ENCODE assay signal across 9 mouse cellular contexts in genomic region chr6:70752351-70752750, GRCm38 (mm10). TPM values are rescaled to one million over a fixed set of nuclear protein-coding genes. Genes with fewer than 3 reads are reported as not detected.
DNase-seq lines count a peak whose midpoint lies in the region; ATAC-seq and TF ChIP-seq lines count a peak whose summit lies in the region.
"Had no signal": no experiment of that assay in that cellular context is flagged by ENCODE, and none has a peak within 500 bp of the region (broad histone marks: within the 10 kb centered on the region; RNA-seq: fewer than 3 reads in every experiment).

No protein-coding gene starts in this region.

- no peak overlapping the region for H3K9ac ChIP-seq in intestine, postnatal 0 days (ENCODE audit: low read depth, low read length)
- no peak overlapping the region for H3K9ac ChIP-seq in intestine, embryonic 15.5 days
- H3K9ac ChIP-seq in forebrain, embryonic 15.5 days (replicated peaks), result no peak overlapping the region
- H3K9ac ChIP-seq: lung, embryonic 15.5 days had no signal

- no peak overlapping the region for H3K4me2 ChIP-seq in intestine, postnatal 0 days (replicated peaks; ENCODE audit: low read depth)
- no peak overlapping the region for H3K4me2 ChIP-seq in intestine, embryonic 15.5 days (replicated peaks)
- H3K4me2 ChIP-seq in forebrain, embryonic 15.5 days (replicated peaks), result no peak overlapping the region
- H3K4me2 ChIP-seq: lung, embryonic 15.5 days had no signal

- no peaks in the 10 kb centered on the region for H3K4me1 ChIP-seq in intestine, postnatal 0 days (replicated peaks; ENCODE audit: control insufficient read depth, insufficient read depth, low read length)
- no peaks in the 10 kb centered on the region for H3K4me1 ChIP-seq in intestine, embryonic 15.5 days (replicated peaks)
- H3K4me1 ChIP-seq in megakaryocyte, embryonic 14.5 days, result peaks cover 17% of the 10 kb centered on the region
- no peaks in the 10 kb centered on the region for H3K4me1 ChIP-seq in forebrain, embryonic 15.5 days
- H3K4me1 ChIP-seq: lung, embryonic 15.5 days had no signal

- DNase-seq in R1 (ENCODE audit: low read depth, low spot score) (peak; percentile 22), MN1 (ENCODE audit: low spot score) (no peak)

- 58% methylated on average over 8 of the region's 8 CpGs for WGBS in intestine, postnatal 0 days
- WGBS in intestine, embryonic 15.5 days, result 54% methylated on average over 8 of the region's 8 CpGs
- WGBS in forebrain, embryonic 15.5 days, result 59% methylated on average over 8 of the region's 8 CpGs

- H3K27me3 ChIP-seq in intestine, postnatal 0 days (replicated peaks; ENCODE audit: control insufficient read depth, insufficient read depth, low read length), result no peaks in the 10 kb centered on the region
- no peaks in the 10 kb centered on the region for H3K27me3 ChIP-seq in intestine, embryonic 15.5 days (replicated peaks)
- no peaks in the 10 kb centered on the region for H3K27me3 ChIP-seq in megakaryocyte, embryonic 14.5 days (replicated peaks)
- H3K27me3 ChIP-seq in forebrain, embryonic 15.5 days, result no peaks in the 10 kb centered on the region
- H3K27me3 ChIP-seq: lung, embryonic 15.5 days had no signal

- no peak overlapping the region for H3K4me3 ChIP-seq in intestine, postnatal 0 days (ENCODE audit: low read depth, low read length)
- H3K4me3 ChIP-seq in intestine, embryonic 15.5 days (replicated peaks), result no peak overlapping the region
- H3K4me3 ChIP-seq in megakaryocyte, embryonic 14.5 days (replicated peaks), result peak overlapping the region; percentile 51
- no peak overlapping the region for H3K4me3 ChIP-seq in forebrain, embryonic 15.5 days
- H3K4me3 ChIP-seq: lung, embryonic 15.5 days had no signal

- no peaks in the 10 kb centered on the region for H3K9me3 ChIP-seq in intestine, postnatal 0 days (ENCODE audit: control insufficient read depth)
- H3K9me3 ChIP-seq in intestine, embryonic 15.5 days, result no peaks in the 10 kb centered on the region
- no peaks in the 10 kb centered on the region for H3K9me3 ChIP-seq in megakaryocyte, embryonic 14.5 days
- H3K9me3 ChIP-seq in forebrain, embryonic 15.5 days, result no peaks in the 10 kb centered on the region
- H3K9me3 ChIP-seq: lung, embryonic 15.5 days had no signal

- no peak overlapping the region for H3K27ac ChIP-seq in intestine, postnatal 0 days (ENCODE audit: low read depth, low read length)
- H3K27ac ChIP-seq in intestine, embryonic 15.5 days, result no peak overlapping the region
- H3K27ac ChIP-seq in forebrain, embryonic 15.5 days (replicated peaks), result no peak overlapping the region
- H3K27ac ChIP-seq: lung, embryonic 15.5 days had no signal

- ATAC-seq in intestine, postnatal 0 days, result no peak
- ATAC-seq in intestine, embryonic 15.5 days, result no peak
- ATAC-seq in CD4-positive, CD25-positive, alpha-beta regulatory T cell, adult 4 months, result peak; percentile 53
- peak; percentile 94 for ATAC-seq in granulocyte monocyte progenitor cell, adult 5-6 weeks (replicated peaks; ENCODE audit: poor library complexity, severe bottlenecking)
- no peak for ATAC-seq in forebrain, embryonic 15.5 days (replicated peaks)

- H3K36me3 ChIP-seq in intestine, postnatal 0 days (ENCODE audit: control insufficient read depth, insufficient read depth), result no peaks in the 10 kb centered on the region
- no peaks in the 10 kb centered on the region for H3K36me3 ChIP-seq in intestine, embryonic 15.5 days
- no peaks in the 10 kb centered on the region for H3K36me3 ChIP-seq in megakaryocyte, embryonic 14.5 days (replicated peaks; ENCODE audit: low read length)
- H3K36me3 ChIP-seq in forebrain, embryonic 15.5 days, result no peaks in the 10 kb centered on the region
- H3K36me3 ChIP-seq: lung, embryonic 15.5 days had no signal

- peak; percentile 72 for TF ChIP-seq CTCF in intestine, postnatal 0 days (IDR thresholded peaks at IDR 0.05; ENCODE audit: low read depth)

RNA-seq across cellular contexts. Expression of gene Rpia, which starts 39.7 kb away (rescaled TPM):
- polyA plus RNA-seq in intestine, postnatal 0 days (2015; fragmentation: Nextera tagmentation; extraction: Ambion mirVana), result 6.4 and 9.5 TPM in 2 replicates
- polyA plus RNA-seq in intestine, embryonic 15.5 days (2015; fragmentation: Nextera tagmentation; extraction: Ambion mirVana), result 4.9 and 5.0 TPM in 2 replicates
- 1 to 10 TPM; 6.1 to 8.2 TPM for polyA plus RNA-seq in CD4-positive, CD25-positive, alpha-beta regulatory T cell, adult 4 months (2017; shearing (Covaris generic))
- total RNA-seq in granulocyte monocyte progenitor cell, adult 5-6 weeks (2014; fragmentation: Nextera tagmentation), result 67.7 and 90.5 TPM in 2 replicates
- total RNA-seq in granulocyte monocyte progenitor cell, adult 5-6 weeks (2017), result 181 and 207 TPM in 2 replicates
- polyA plus RNA-seq in megakaryocyte, embryonic 14.5 days (2012; ENCODE audit: insufficient read depth, low replicate concordance), result 7.0 and 25.9 TPM in 2 replicates
- polyA plus RNA-seq in forebrain, embryonic 15.5 days (2015; fragmentation: Nextera tagmentation; extraction: Ambion mirVana), result 3.4 and 3.6 TPM in 2 replicates

Comparison
In these comparisons a context has a peak if more than half of its experiments do, and no peak if none do; other contexts are left out.
1. ATAC-seq: peak in CD4-positive, CD25-positive, alpha-beta regulatory T cell, adult 4 months (single experiment) and granulocyte monocyte progenitor cell, adult 5-6 weeks (single experiment); none in intestine, postnatal 0 days (single experiment), intestine, embryonic 15.5 days (single experiment) and forebrain, embryonic 15.5 days (single experiment).